Mouse (Mus musculus): ENCODE data around the gene Atp6v1a.

Atp6v1a gene

GRCm38 (mm10) chr16:44139536-44140185, at the start of gene Atp6v1a, which contains the start of gene Naa50:
Atp6v1a (minus strand) TSS chr16:44139705.
Naa50 (plus strand) TSS chr16:44139830.
- peak; percentile 91 to 97 for DNase-seq (ENCODE audit: low spot score in 2 of 2)

GRCm38 (mm10) chr16:44188766-44189165, 49.3 kb upstream of the Atp6v1a start:
- DNase-seq (ENCODE audit: low spot score in 2 of 2), result no peak

GRCm38 (mm10) chr16:44187172-44187571, 47.7 kb upstream of the Atp6v1a start:
- no peak for DNase-seq (ENCODE audit: low spot score in 2 of 2)

- no peak for DNase-seq (ENCODE audit: low spot score in 2 of 2)
Measured at GRCm38 (mm10) chr16:44184769-44185168, 45.3 kb upstream of the Atp6v1a start.

GRCm38 (mm10) chr16:44182597-44182996, 43.1 kb upstream of the Atp6v1a start:
- no peak for DNase-seq (ENCODE audit: low spot score in 2 of 2)

GRCm38 (mm10) chr16:44178555-44178954, 39.0 kb upstream of the Atp6v1a start:
- DNase-seq (ENCODE audit: low spot score in 2 of 2), result no peak

- DNase-seq (ENCODE audit: low spot score in 2 of 2), result no peak
Measured at GRCm38 (mm10) chr16:44176511-44176910, 37.0 kb upstream of the Atp6v1a start.

- no peak for DNase-seq (ENCODE audit: low spot score in 2 of 2)
Measured at GRCm38 (mm10) chr16:44175001-44175400, 35.5 kb upstream of the Atp6v1a start.

- no peak for DNase-seq (ENCODE audit: low spot score in 2 of 2)
Measured at GRCm38 (mm10) chr16:44173966-44174530, 34.5 kb upstream of the Atp6v1a start.

GRCm38 (mm10) chr16:44173155-44173941, 33.8 kb upstream of the Atp6v1a start, which contains the start of gene Usf3:
Usf3 (plus strand) TSS chr16:44173246.
- peak; percentile 61 to 83 for DNase-seq (ENCODE audit: low spot score in 2 of 2)

GRCm38 (mm10) chr16:44172297-44173154, 33.0 kb upstream of the Atp6v1a start:
- peak; percentile 98 for DNase-seq (ENCODE audit: low spot score in 2 of 2)

- DNase-seq (ENCODE audit: low spot score in 2 of 2), result no peak
Measured at GRCm38 (mm10) chr16:44168990-44169389, 29.5 kb upstream of the Atp6v1a start.

GRCm38 (mm10) chr16:44165182-44165581, 25.7 kb upstream of the Atp6v1a start:
- no peak for DNase-seq (ENCODE audit: low spot score in 2 of 2)

- no peak for DNase-seq (ENCODE audit: low spot score in 2 of 2)
Measured at GRCm38 (mm10) chr16:44163831-44164230, 24.3 kb upstream of the Atp6v1a start.

GRCm38 (mm10) chr16:44159325-44159724, 19.8 kb upstream of the Atp6v1a start:
- no peak for DNase-seq (ENCODE audit: low spot score in 2 of 2)

- DNase-seq (ENCODE audit: low spot score in 2 of 2), result no peak
Measured at GRCm38 (mm10) chr16:44154497-44155057, 15.1 kb upstream of the Atp6v1a start.

- no peak for DNase-seq (ENCODE audit: low spot score in 2 of 2)
Measured at GRCm38 (mm10) chr16:44149002-44149767, 9.7 kb upstream of the Atp6v1a start.

- DNase-seq (ENCODE audit: low spot score in 2 of 2), result no peak
Measured at GRCm38 (mm10) chr16:44141483-44141882, 2.0 kb upstream of the Atp6v1a start.

GRCm38 (mm10) chr16:44140186-44140787, 782 bp upstream of the Atp6v1a start:
- DNase-seq (ENCODE audit: low spot score in 2 of 2), result peak; percentile 68 to 84

- DNase-seq (ENCODE audit: low spot score in 2 of 2), result peak; percentile 81 to 89
Measured at GRCm38 (mm10) chr16:44138979-44139535, 448 bp downstream of the Atp6v1a start.
